Mouse (Mus musculus): ENCODE data around the gene Cyb5rl. TPM values are rescaled to one million over a fixed set of nuclear protein-coding genes. Genes with fewer than 3 reads are reported as not detected.

Gene Cyb5rl
- polyA plus RNA-seq, 1 experiment from 2014 or later: 5.3 TPM

DNA sequence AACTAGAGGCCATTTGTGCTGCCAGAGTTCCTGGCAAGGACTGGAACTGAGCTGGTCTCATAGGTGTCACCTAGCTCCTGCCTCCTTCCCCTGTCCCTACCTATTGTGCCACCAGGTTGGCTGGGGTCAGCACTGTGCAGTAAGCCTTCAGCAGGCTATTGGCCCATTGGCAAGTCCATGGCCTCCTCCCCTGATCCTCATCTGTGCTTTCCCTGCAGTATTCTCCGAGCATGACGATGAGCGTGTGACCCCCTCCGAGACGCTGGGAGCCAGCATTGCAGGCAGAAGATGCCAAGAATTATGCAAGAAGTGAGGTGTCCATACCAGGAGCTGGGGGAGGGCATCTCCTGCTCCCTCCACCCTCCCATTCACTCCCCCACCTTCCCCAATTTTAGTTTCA is 19.0 kb upstream of the Cyb5rl start:
- H3K9ac ChIP-seq: no peak overlapping the region
- no peak overlapping the region for H3K4me3 ChIP-seq (ENCODE audit: low read depth, low read length)
- no peaks in the 10 kb centered on the region for H3K4me1 ChIP-seq (ENCODE audit: insufficient read depth)
- no peak overlapping the region for H3K27ac ChIP-seq (ENCODE audit: low read depth)
- H3K36me3 ChIP-seq (ENCODE audit: insufficient read depth): peaks cover 62% of the 10 kb centered on the region
- ATAC-seq (ENCODE audit: insufficient read depth) (no peak), DNase-seq (no peak)
- WGBS: 78% methylated on average over 5 of the region's 5 CpGs
- H3K9me3 ChIP-seq (ENCODE audit: low read depth, low read length): no peaks in the 10 kb centered on the region
- H3K27me3 ChIP-seq (ENCODE audit: insufficient read depth, low read length): no peaks in the 10 kb centered on the region
- no peak overlapping the region for H3K4me2 ChIP-seq
- TF ChIP-seq CTCF (IDR thresholded peaks at IDR 0.05; ENCODE audit: low read depth): no peak

GRCm38 (mm10) chr4:107048568-107049162 is 18.1 kb upstream of the Cyb5rl start:
- H3K9me3 ChIP-seq (ENCODE audit: low read depth, low read length): no peaks in the 10 kb centered on the region
- H3K36me3 ChIP-seq (ENCODE audit: insufficient read depth): peaks cover 57% of the 10 kb centered on the region
- DNase-seq (no peak), ATAC-seq (ENCODE audit: insufficient read depth) (no peak)
- TF ChIP-seq CTCF (IDR thresholded peaks at IDR 0.05; ENCODE audit: low read depth): no peak
- H3K4me2 ChIP-seq: no peak overlapping the region
- no peak overlapping the region for H3K9ac ChIP-seq
- no peaks in the 10 kb centered on the region for H3K27me3 ChIP-seq (ENCODE audit: insufficient read depth, low read length)
- H3K4me3 ChIP-seq (ENCODE audit: low read depth, low read length): no peak overlapping the region
- no peak overlapping the region for H3K27ac ChIP-seq (ENCODE audit: low read depth)
- 84% methylated on average over 11 of the region's 11 CpGs for WGBS
- H3K4me1 ChIP-seq (ENCODE audit: insufficient read depth): no peaks in the 10 kb centered on the region

DNA sequence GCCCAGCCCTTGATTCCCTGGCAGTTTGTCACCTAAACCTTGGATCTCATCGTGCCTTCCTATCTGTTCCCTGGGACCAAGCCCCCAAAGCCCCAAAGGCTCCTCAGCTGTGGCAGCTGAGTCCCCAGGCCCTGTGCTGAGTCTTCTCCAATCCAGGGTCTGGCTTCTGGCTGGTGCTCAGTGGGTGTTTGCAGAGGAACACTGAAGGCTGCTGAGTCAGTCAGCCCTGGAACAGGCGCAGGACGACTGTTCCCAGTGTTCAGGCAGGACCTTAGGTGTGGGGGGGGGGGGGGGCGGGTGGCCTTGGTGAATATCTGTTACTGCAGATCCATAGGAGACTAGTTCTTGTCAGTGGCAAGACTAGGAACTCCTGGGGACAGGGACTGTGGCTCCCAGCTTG is 14.9 kb upstream of the Cyb5rl start:
- Histone ChIP-seq H3K36me3 (ENCODE audit: insufficient read depth) (peaks cover 33% of the 10 kb centered on the region), H3K27ac (ENCODE audit: low read depth) (no peak overlapping the region), H3K4me3 (ENCODE audit: low read depth, low read length) (no peak overlapping the region), H3K4me1 (ENCODE audit: insufficient read depth) (no peaks in the 10 kb centered on the region), H3K27me3 (ENCODE audit: insufficient read depth, low read length) (no peaks in the 10 kb centered on the region), H3K9me3 (ENCODE audit: low read depth, low read length) (no peaks in the 10 kb centered on the region), H3K4me2 (no peak overlapping the region), H3K9ac (no peak overlapping the region)
- 45% methylated on average over 4 of the region's 4 CpGs for WGBS
- TF ChIP-seq CTCF (IDR thresholded peaks at IDR 0.05; ENCODE audit: low read depth): no peak
- ATAC-seq (ENCODE audit: insufficient read depth) (no peak), DNase-seq (no peak)

GRCm38 (mm10) chr4:107052962-107053553 is 13.7 kb upstream of the Cyb5rl start:
- no peak overlapping the region for H3K9ac ChIP-seq
- no peak for ATAC-seq (ENCODE audit: insufficient read depth)
- TF ChIP-seq CTCF (IDR thresholded peaks at IDR 0.05; ENCODE audit: low read depth): no peak
- H3K9me3 ChIP-seq (ENCODE audit: low read depth, low read length): no peaks in the 10 kb centered on the region
- 42% methylated on average over 5 of the region's 5 CpGs for whole genome bisulfite sequencing
- H3K4me2 ChIP-seq: no peak overlapping the region
- no peak overlapping the region for H3K27ac ChIP-seq (ENCODE audit: low read depth)
- DNase-seq: no peak
- no peak overlapping the region for H3K4me3 ChIP-seq (ENCODE audit: low read depth, low read length)
- peaks cover 34% of the 10 kb centered on the region for H3K36me3 ChIP-seq (ENCODE audit: insufficient read depth)
- no peaks in the 10 kb centered on the region for H3K27me3 ChIP-seq (ENCODE audit: insufficient read depth, low read length)
- H3K4me1 ChIP-seq (ENCODE audit: insufficient read depth): no peaks in the 10 kb centered on the region

DNA sequence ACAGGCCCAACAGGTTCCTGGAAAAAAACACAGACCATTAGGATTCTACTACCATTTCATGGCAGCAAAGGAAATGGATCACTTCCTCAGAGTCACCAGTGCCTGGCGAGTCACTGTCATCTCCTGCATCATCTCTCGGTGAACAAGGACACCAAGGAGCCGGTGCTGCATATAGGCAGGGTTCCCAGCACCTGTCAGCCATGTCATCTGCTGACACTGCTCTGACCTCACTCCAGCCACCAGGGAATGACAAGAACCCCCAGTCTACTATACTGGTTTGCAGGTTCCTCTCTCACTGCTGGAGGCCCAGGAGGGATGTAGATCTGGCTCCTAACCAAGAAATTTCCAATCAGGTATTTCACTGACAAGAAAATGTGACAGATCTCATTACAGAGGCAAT is 10.7 kb upstream of the Cyb5rl start:
- no peak overlapping the region for H3K9ac ChIP-seq
- H3K9me3 ChIP-seq (ENCODE audit: low read depth, low read length): no peaks in the 10 kb centered on the region
- H3K27me3 ChIP-seq (ENCODE audit: insufficient read depth, low read length): no peaks in the 10 kb centered on the region
- no peaks in the 10 kb centered on the region for H3K4me1 ChIP-seq (ENCODE audit: insufficient read depth)
- no peak overlapping the region for H3K27ac ChIP-seq (ENCODE audit: low read depth)
- no peak for ATAC-seq (ENCODE audit: insufficient read depth)
- no peak overlapping the region for H3K4me2 ChIP-seq
- no peak for DNase-seq
- WGBS: 74% methylated on average over 3 of the region's 3 CpGs
- no peak overlapping the region for H3K4me3 ChIP-seq (ENCODE audit: low read depth, low read length)
- no peak for TF ChIP-seq CTCF (IDR thresholded peaks at IDR 0.05; ENCODE audit: low read depth)
- peaks cover 50% of the 10 kb centered on the region for H3K36me3 ChIP-seq (ENCODE audit: insufficient read depth)

DNA sequence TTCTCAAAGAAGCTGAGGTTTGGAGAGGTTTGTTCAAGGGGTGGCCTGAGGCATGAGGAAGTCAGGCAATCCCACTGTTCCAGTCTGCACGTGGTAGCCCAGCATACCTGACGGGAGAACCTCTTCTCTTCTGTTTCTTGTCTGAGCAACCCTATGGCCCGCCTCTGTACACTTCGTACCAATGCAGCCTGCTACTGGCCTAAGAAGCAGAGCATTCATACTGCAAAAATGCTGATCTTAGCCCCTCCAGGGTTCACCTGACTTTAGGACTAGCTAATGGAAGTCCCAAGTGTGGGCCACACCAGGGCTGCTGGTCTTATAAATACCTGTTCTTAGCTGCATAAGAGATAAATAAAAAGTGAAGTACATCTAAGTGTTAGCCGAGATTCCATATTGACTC is 8.4 kb upstream of the Cyb5rl start:
- H3K27ac ChIP-seq (ENCODE audit: low read depth): no peak overlapping the region
- no peak overlapping the region for H3K4me3 ChIP-seq (ENCODE audit: low read depth, low read length)
- H3K4me1 ChIP-seq (ENCODE audit: insufficient read depth): no peaks in the 10 kb centered on the region
- H3K4me2 ChIP-seq: no peak overlapping the region
- no peak overlapping the region for H3K9ac ChIP-seq
- no peak for TF ChIP-seq CTCF (IDR thresholded peaks at IDR 0.05; ENCODE audit: low read depth)
- WGBS: 83% methylated on average over 5 of the region's 5 CpGs
- ATAC-seq (ENCODE audit: insufficient read depth) (no peak), DNase-seq (no peak)
- H3K27me3 ChIP-seq (ENCODE audit: insufficient read depth, low read length): no peaks in the 10 kb centered on the region
- peaks cover 70% of the 10 kb centered on the region for H3K36me3 ChIP-seq (ENCODE audit: insufficient read depth)
- H3K9me3 ChIP-seq (ENCODE audit: low read depth, low read length): no peaks in the 10 kb centered on the region

GRCm38 (mm10) chr4:107058781-107059180 is 8.0 kb upstream of the Cyb5rl start:
- no peak for ATAC-seq (ENCODE audit: insufficient read depth)
- WGBS: 82% methylated on average over 6 of the region's 6 CpGs
- TF ChIP-seq CTCF (IDR thresholded peaks at IDR 0.05; ENCODE audit: low read depth): no peak

More at GRCm38 (mm10) chr4:107058781-107059180, 8.0 kb upstream of the Cyb5rl start:
- Histone ChIP-seq H3K9me3 (ENCODE audit: low read depth, low read length) (no peaks in the 10 kb centered on the region), H3K9ac (no peak overlapping the region), H3K27ac (ENCODE audit: low read depth) (no peak overlapping the region), H3K4me3 (ENCODE audit: low read depth, low read length) (no peak overlapping the region), H3K4me1 (ENCODE audit: insufficient read depth) (no peaks in the 10 kb centered on the region), H3K36me3 (ENCODE audit: insufficient read depth) (peaks cover 74% of the 10 kb centered on the region), H3K4me2 (no peak overlapping the region), H3K27me3 (ENCODE audit: insufficient read depth, low read length) (no peaks in the 10 kb centered on the region)
- no peak for DNase-seq
